Mouse (Mus musculus) hindbrain, embryonic 15.5 days (tissue): ENCODE measurements around the gene Casp3. TPM values are rescaled to one million over a fixed set of nuclear protein-coding genes. Genes with fewer than 3 reads are reported as not detected.

Experiments used
- polyA plus RNA-seq: library from polyadenylated mRNA; unstranded; fragments of >200 nt; fragmentation: Nextera tagmentation; extraction: Ambion mirVana; gene quantifications from 2 replicates; pipeline ENCODE4 v1.2.1, GENCODE M21; 2015

Casp3 gene
- polyA plus RNA-seq, 1 experiment from 2014 or later, result 204 TPM

Other genes with a start within 250 kb of the Casp3 start
- 18.4 TPM in 2 replicates for gene Acsl1, start 146.3 kb upstream of the Casp3 start, polyA plus RNA-seq
- gene Cenpu, start 65.3 kb upstream of the Casp3 start, polyA plus RNA-seq, result 6.4 and 6.9 TPM in 2 replicates
- 7.4 and 8.8 TPM in 2 replicates for gene Primpol, start 79 bp upstream of the Casp3 start, polyA plus RNA-seq
- gene Irf2, start 122.4 kb downstream of the Casp3 start, polyA plus RNA-seq, result 11.2 TPM in 2 replicates